Mouse (Mus musculus) ES-Bruce4 (cell line): ENCODE results near the gene Hsd3b6.

Experiments
- CTCF ChIP-seq: IDR thresholded peaks from one replicate; pipeline ENCODE4 v1.8.1; 2011; ENCODE audit warnings: low read depth, low read length
- POLR2A ChIP-seq: IDR thresholded peaks from one replicate; pipeline ENCODE4 v1.8.1; 2011; ENCODE audit warnings: low read length; ENCODE audit not compliant: insufficient read depth

GRCm38 (mm10) chr3:98852631-98853030 lies 38.4 kb upstream of the Hsd3b6 start:
- TF ChIP-seq CTCF, result no peak
- TF ChIP-seq POLR2A, result no peak
